In genomic region chr13:28294272-28294671, GRCm38 (mm10) we compare ENCODE assay signal across 16 mouse cellular contexts. TPM values are rescaled to one million over a fixed set of nuclear protein-coding genes. Genes with fewer than 3 reads are reported as not detected.
A peak's percentile ranks its signal among the peaks of the same experiment; 100 is the strongest.
DNase-seq lines count a peak whose midpoint lies in the region; ATAC-seq and TF ChIP-seq lines count a peak whose summit lies in the region.
"Had no signal": no experiment of that assay in that cellular context is flagged by ENCODE, and none has a peak within 500 bp of the region (broad histone marks: within the 10 kb centered on the region; RNA-seq: fewer than 3 reads in every experiment).

No protein-coding gene starts in this region.

- peaks cover 46% of the 10 kb centered on the region for H3K4me1 ChIP-seq in forebrain, embryonic 10.5 days
- H3K4me1 ChIP-seq in forebrain, postnatal 0 days (ENCODE audit: insufficient read depth) = peaks cover 4% of the 10 kb centered on the region
- H3K4me1 ChIP-seq in embryonic facial prominence, embryonic 14.5 days (ENCODE audit: control insufficient read depth, insufficient read depth, low read length) = peaks cover 12% of the 10 kb centered on the region
- H3K4me1 ChIP-seq in hindbrain, embryonic 12.5 days = peaks cover 26% of the 10 kb centered on the region
- peaks cover 28% of the 10 kb centered on the region for H3K4me1 ChIP-seq in midbrain, embryonic 12.5 days
- H3K4me1 ChIP-seq: stomach, embryonic 15.5 days had no signal

- 65% methylated on average over 4 of the region's 4 CpGs for WGBS in forebrain, embryonic 10.5 days
- WGBS in forebrain, postnatal 0 days = 63% methylated on average over 4 of the region's 4 CpGs
- 63% methylated on average over 4 of the region's 4 CpGs for WGBS in embryonic facial prominence, embryonic 14.5 days
- 69% methylated on average over 4 of the region's 4 CpGs for WGBS in hindbrain, embryonic 12.5 days
- 72% methylated on average over 4 of the region's 4 CpGs for WGBS in midbrain, embryonic 12.5 days

- ATAC-seq in forebrain, postnatal 0 days = no peak
- no peak for ATAC-seq in embryonic facial prominence, embryonic 14.5 days (ENCODE audit: low read depth)
- no peak for ATAC-seq in hindbrain, embryonic 12.5 days (ENCODE audit: low FRiP score)
- ATAC-seq in midbrain, embryonic 12.5 days (ENCODE audit: low FRiP score, low read depth) = no peak
- ATAC-seq: intestine, postnatal 0 days; liver, postnatal 0 days; Patski had no signal

- H3K4me2 ChIP-seq in forebrain, postnatal 0 days (ENCODE audit: low read depth) = no peak overlapping the region
- no peak overlapping the region for H3K4me2 ChIP-seq in embryonic facial prominence, embryonic 14.5 days (ENCODE audit: low read depth, low read length)
- H3K4me2 ChIP-seq in hindbrain, embryonic 12.5 days (replicated peaks) = 0 out of 2 replicates have a peak overlapping the region, but pooled peaks have one; percentile 24
- peak overlapping the region; percentile 21 for H3K4me2 ChIP-seq in midbrain, embryonic 12.5 days (replicated peaks)
- H3K4me2 ChIP-seq: stomach, embryonic 15.5 days had no signal

- H3K4me3 ChIP-seq in forebrain, embryonic 10.5 days = no peak overlapping the region; the same call in 1 of the 2 replicates
- H3K4me3 ChIP-seq in forebrain, postnatal 0 days (ENCODE audit: low read depth, low read length) = no peak overlapping the region
- no peak overlapping the region for H3K4me3 ChIP-seq in embryonic facial prominence, embryonic 14.5 days (ENCODE audit: low read depth, low read length)
- no peak overlapping the region for H3K4me3 ChIP-seq in hindbrain, embryonic 12.5 days
- H3K4me3 ChIP-seq in midbrain, embryonic 12.5 days = no peak overlapping the region
- H3K4me3 ChIP-seq: myocyte; stomach, embryonic 15.5 days had no signal

- no peaks in the 10 kb centered on the region for H3K27me3 ChIP-seq in forebrain, embryonic 10.5 days (ENCODE audit: poor library complexity, severe bottlenecking)
- no peaks in the 10 kb centered on the region for H3K27me3 ChIP-seq in forebrain, postnatal 0 days (ENCODE audit: insufficient read depth, low read length)
- H3K27me3 ChIP-seq in embryonic facial prominence, embryonic 14.5 days (replicated peaks; ENCODE audit: control insufficient read depth, insufficient read depth, low read length) = no peaks in the 10 kb centered on the region
- no peaks in the 10 kb centered on the region for H3K27me3 ChIP-seq in hindbrain, embryonic 12.5 days
- no peaks in the 10 kb centered on the region for H3K27me3 ChIP-seq in midbrain, embryonic 12.5 days
- H3K27me3 ChIP-seq: Patski; stomach, embryonic 15.5 days had no signal

- no peak overlapping the region for H3K9ac ChIP-seq in forebrain, postnatal 0 days
- H3K9ac ChIP-seq in embryonic facial prominence, embryonic 14.5 days (ENCODE audit: low read depth, low read length) = no peak overlapping the region
- H3K9ac ChIP-seq in hindbrain, embryonic 12.5 days = no peak overlapping the region
- H3K9ac ChIP-seq in midbrain, embryonic 12.5 days (replicated peaks) = no peak overlapping the region
- H3K9ac ChIP-seq: liver, postnatal 0 days; stomach, embryonic 15.5 days had no signal

- no peak for DNase-seq in forebrain, embryonic 10.5 days (ENCODE audit: extremely low spot score, low spot score)
- DNase-seq in forebrain, postnatal 0 days = no peak
- peak; percentile 34 for DNase-seq in embryonic facial prominence, embryonic 14.5 days (ENCODE audit: low spot score)
- DNase-seq in gastrocnemius, postnatal 10 days = no peak
- DNase-seq in heart, adult 8-10 months (ENCODE audit: low spot score) = no peak
- DNase-seq in right cerebral cortex, postnatal 36 days (ENCODE audit: low spot score in 2 of 2) = no peak
- DNase-seq: cerebellum, adult 9-11 months; heart, postnatal 10 days; layer of hippocampus, postnatal 36 days; liver, postnatal 0 days had no signal

- no peaks in the 10 kb centered on the region for H3K36me3 ChIP-seq in forebrain, embryonic 10.5 days (replicated peaks)
- no peaks in the 10 kb centered on the region for H3K36me3 ChIP-seq in forebrain, postnatal 0 days (ENCODE audit: insufficient read depth)
- H3K36me3 ChIP-seq in embryonic facial prominence, embryonic 14.5 days (ENCODE audit: control insufficient read depth, insufficient read depth, low read length) = no peaks in the 10 kb centered on the region
- H3K36me3 ChIP-seq in hindbrain, embryonic 12.5 days = no peaks in the 10 kb centered on the region
- H3K36me3 ChIP-seq in midbrain, embryonic 12.5 days = no peaks in the 10 kb centered on the region
- H3K36me3 ChIP-seq: stomach, embryonic 15.5 days had no signal

- no peaks in the 10 kb centered on the region for H3K9me3 ChIP-seq in forebrain, embryonic 10.5 days
- H3K9me3 ChIP-seq in forebrain, postnatal 0 days (ENCODE audit: low read length) = no peaks in the 10 kb centered on the region
- H3K9me3 ChIP-seq in embryonic facial prominence, embryonic 14.5 days (ENCODE audit: control insufficient read depth, low read length) = no peaks in the 10 kb centered on the region
- no peaks in the 10 kb centered on the region for H3K9me3 ChIP-seq in hindbrain, embryonic 12.5 days (replicated peaks)
- no peaks in the 10 kb centered on the region for H3K9me3 ChIP-seq in midbrain, embryonic 12.5 days
- H3K9me3 ChIP-seq: stomach, embryonic 15.5 days had no signal

- TF ChIP-seq CTCF in forebrain, postnatal 0 days (IDR thresholded peaks at IDR 0.05; ENCODE audit: low read depth) = no peak

- peak overlapping the region; percentile 86 for H3K27ac ChIP-seq in forebrain, embryonic 10.5 days
- H3K27ac ChIP-seq in forebrain, postnatal 0 days (ENCODE audit: low read depth, low read length) = no peak overlapping the region
- H3K27ac ChIP-seq in embryonic facial prominence, embryonic 14.5 days (replicated peaks; ENCODE audit: low read depth, low read length) = no peak overlapping the region
- H3K27ac ChIP-seq in hindbrain, embryonic 12.5 days = peak overlapping the region; percentile 85
- H3K27ac ChIP-seq in midbrain, embryonic 12.5 days (replicated peaks) = peak overlapping the region; percentile 83
- H3K27ac ChIP-seq: stomach, embryonic 15.5 days had no signal

RNA-seq across cellular contexts. Expression of gene Gm11361, which starts 36.9 kb away (rescaled TPM):
- 3.2 and 4.8 TPM in 2 replicates for polyA plus RNA-seq in forebrain, embryonic 10.5 days (2016; fragmentation: Nextera tagmentation; extraction: Ambion mirVana)
- 0.95 and 2.0 TPM in 2 replicates for total RNA-seq in forebrain, postnatal 0 days (2014; rRNA removed)
- 2.3 and 3.7 TPM in 2 replicates for polyA plus RNA-seq in forebrain, postnatal 0 days (2015; fragmentation: Nextera tagmentation; extraction: Ambion mirVana)
- 6.2 and 6.7 TPM in 2 replicates for polyA plus RNA-seq in embryonic facial prominence, embryonic 14.5 days (2014; fragmentation: Nextera tagmentation; extraction: Ambion mirVana)
- polyA plus RNA-seq in hindbrain, embryonic 12.5 days (2016; fragmentation: Nextera tagmentation; extraction: Ambion mirVana) = 1.6 and 2.4 TPM in 2 replicates
- polyA plus RNA-seq in midbrain, embryonic 12.5 days (2016; fragmentation: Nextera tagmentation; extraction: Ambion mirVana) = 1.3 and 2.0 TPM in 2 replicates
- total RNA-seq in gastrocnemius, postnatal 10 days (2021) = 100 to 1,000 TPM; 102 to 150 TPM
- total RNA-seq in heart, adult 8-10 months (2022) = 100 to 1,000 TPM in 1 of 4 experiments, 10 to 100 TPM in 3; 56.5 to 110 (median 69.7) TPM

Comparison
In these comparisons a context has a peak if more than half of its experiments do, and no peak if none do; other contexts are left out.
1. H3K27ac ChIP-seq: peak in forebrain, embryonic 10.5 days (single experiment), hindbrain, embryonic 12.5 days (single experiment) and midbrain, embryonic 12.5 days (single experiment); none in forebrain, postnatal 0 days (single experiment) and embryonic facial prominence, embryonic 14.5 days (single experiment).
2. H3K4me2 ChIP-seq: peak in hindbrain, embryonic 12.5 days (single experiment) and midbrain, embryonic 12.5 days (single experiment); none in forebrain, postnatal 0 days (single experiment) and embryonic facial prominence, embryonic 14.5 days (single experiment).